Mouse (Mus musculus) forebrain, embryonic 10.5 days (tissue): ENCODE measurements around the gene Fen1. TPM values are rescaled to one million over a fixed set of nuclear protein-coding genes. Genes with fewer than 3 reads are reported as not detected.
A peak's percentile ranks its signal among the peaks of the same experiment; 100 is the strongest.

Experiments used
- DNase-seq: peaks from one replicate; pipeline ENCODE4 v3.0.0-alpha.2; 2017; ENCODE audit warnings: low spot score; ENCODE audit errors: extremely low spot score
- H3K27ac ChIP-seq: fragments of 300-500 bp; sonication (generic); 2 replicates; pipeline ENCODE4 v1.5.1; 2016; ENCODE audit warnings: mild to moderate bottlenecking
- H3K27me3 ChIP-seq: fragments of 300-500 bp; sonication (generic); 2 replicates; pipeline ENCODE4 v1.6.1; 2016; ENCODE audit warnings: mild to moderate bottlenecking; ENCODE audit not compliant: poor library complexity, severe bottlenecking
- H3K36me3 ChIP-seq: fragments of 300-500 bp; sonication (generic); replicated peaks from 2 replicates; pipeline ENCODE4 v1.6.1; 2016; ENCODE audit warnings: mild to moderate bottlenecking, moderate library complexity
- H3K4me1 ChIP-seq: fragments of 300-500 bp; sonication (generic); 2 replicates; pipeline ENCODE4 v1.6.1; 2016
- H3K4me3 ChIP-seq: fragments of 300-500 bp; sonication (generic); 2 replicates; pipeline ENCODE4 v1.5.1; 2016; ENCODE audit warnings: mild to moderate bottlenecking, moderate library complexity
- H3K9me3 ChIP-seq: fragments of 300-500 bp; sonication (generic); 2 replicates; pipeline ENCODE4 v1.6.1; 2016; ENCODE audit warnings: mild to moderate bottlenecking, moderate library complexity
- WGBS: fragments of 180-500 bp; shearing (Covaris S2); methylation state at CpG from one replicate; pipeline ENCODE4 v1.1.7; 2016; 5-methylcytosine and 5-hydroxymethylcytosine counted together
- polyA plus RNA-seq: library from polyadenylated mRNA; unstranded; fragments of >200 nt; fragmentation: Nextera tagmentation; extraction: Ambion mirVana; gene quantifications from 2 replicates; pipeline ENCODE4 v1.2.1, GENCODE M21; 2016

Gene Fen1
- polyA plus RNA-seq, 1 experiment from 2014 or later, result 215 TPM

DNA sequence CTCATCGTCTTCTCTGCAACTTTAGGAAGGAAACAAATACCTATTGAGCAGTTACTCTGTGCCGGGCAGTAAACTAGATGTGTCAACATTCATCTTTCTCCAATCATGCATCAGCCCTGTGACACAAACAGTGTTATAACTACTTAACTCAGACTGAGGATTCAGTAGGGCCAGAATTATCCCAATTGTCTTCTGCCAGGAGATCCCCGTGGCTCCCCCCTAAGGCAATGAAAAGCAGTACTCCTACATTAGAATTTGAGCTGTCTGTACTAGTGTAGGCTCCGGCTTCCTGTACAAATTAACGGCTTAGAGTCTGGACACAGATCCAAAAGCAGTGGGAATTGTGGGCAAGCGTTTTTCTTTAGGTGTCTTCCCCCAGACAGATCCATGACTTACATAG, 1.1 kb upstream of the Fen1 start:
- 78% methylated on average over 6 of the region's 6 CpGs for WGBS
- Histone ChIP-seq H3K4me3 (peak overlapping the region; percentile 98), H3K9me3 (no peaks in the 10 kb centered on the region), H3K27me3 (no peaks in the 10 kb centered on the region), H3K36me3 (peaks cover 64% of the 10 kb centered on the region), H3K27ac (no peak overlapping the region), H3K4me1 (peaks cover 17% of the 10 kb centered on the region)
- DNase-seq, result no peak

- Histone ChIP-seq H3K27ac (peak overlapping the region; percentile 98), H3K36me3 (peaks cover 64% of the 10 kb centered on the region)
These were observed 640 bp upstream of the Fen1 start for GRCm38 (mm10) chr19:10204616-10205001.

DNA sequence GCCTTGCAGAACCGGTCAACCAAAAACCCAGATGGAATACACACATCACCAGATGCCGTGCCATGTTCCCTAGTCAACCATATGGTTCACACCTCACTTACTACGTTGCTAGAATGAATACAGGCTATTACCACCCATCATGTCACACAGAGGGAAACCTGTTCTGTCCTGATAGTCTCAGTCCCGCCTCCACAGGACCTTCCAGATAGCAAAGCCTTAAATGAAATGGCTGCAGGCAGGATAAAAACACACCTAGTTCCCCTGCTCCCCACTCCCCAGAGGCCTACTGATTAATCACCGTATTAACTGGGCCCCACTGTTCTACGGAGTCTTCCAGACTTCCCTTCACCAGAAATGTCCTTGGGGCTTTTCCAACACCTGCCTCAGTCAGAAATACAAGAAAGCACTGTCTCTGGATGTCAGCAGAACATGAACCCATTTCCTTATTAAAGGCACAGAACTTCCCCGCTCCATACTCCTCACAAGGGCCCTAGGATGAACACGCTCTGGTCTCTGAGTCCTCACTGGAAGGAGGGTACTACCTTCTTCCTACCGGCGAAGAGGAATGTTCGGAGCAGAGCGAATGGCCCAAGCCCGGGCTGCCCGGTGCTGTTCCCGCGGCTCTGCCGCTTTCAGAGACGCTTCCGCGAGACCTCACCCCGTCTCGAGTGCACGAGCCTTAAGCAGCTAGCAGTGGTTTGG, 672 bp downstream of the Fen1 start:
- peak overlapping the region; percentile 98 for H3K27ac ChIP-seq
- no peak for DNase-seq
- H3K4me1 ChIP-seq, result peaks cover 17% of the 10 kb centered on the region
- H3K36me3 ChIP-seq, result peaks cover 64% of the 10 kb centered on the region
- 3% methylated on average over 23 of the region's 23 CpGs for WGBS
- H3K4me3 ChIP-seq, result peak overlapping the region; percentile 98
- no peaks in the 10 kb centered on the region for H3K27me3 ChIP-seq
- no peaks in the 10 kb centered on the region for H3K9me3 ChIP-seq

More at GRCm38 (mm10) chr19:10204616-10205001, 640 bp upstream of the Fen1 start:
- Histone ChIP-seq H3K27me3 (no peaks in the 10 kb centered on the region), H3K4me3 (peak overlapping the region; percentile 98), H3K4me1 (peaks cover 17% of the 10 kb centered on the region), H3K9me3 (no peaks in the 10 kb centered on the region)
- 3% methylated on average over 5 of the region's 5 CpGs for WGBS
- no peak for DNase-seq

GRCm38 (mm10) chr19:10198723-10199122, 5.2 kb downstream of the Fen1 start:
- Histone ChIP-seq H3K9me3 (no peaks in the 10 kb centered on the region), H3K27me3 (no peaks in the 10 kb centered on the region), H3K36me3 (peaks cover 84% of the 10 kb centered on the region), H3K4me1 (peaks cover 8% of the 10 kb centered on the region), H3K27ac (no peak overlapping the region), H3K4me3 (no peak overlapping the region)
- peak; percentile 78 for DNase-seq
- 33% methylated on average over 3 of the region's 3 CpGs for WGBS

DNA sequence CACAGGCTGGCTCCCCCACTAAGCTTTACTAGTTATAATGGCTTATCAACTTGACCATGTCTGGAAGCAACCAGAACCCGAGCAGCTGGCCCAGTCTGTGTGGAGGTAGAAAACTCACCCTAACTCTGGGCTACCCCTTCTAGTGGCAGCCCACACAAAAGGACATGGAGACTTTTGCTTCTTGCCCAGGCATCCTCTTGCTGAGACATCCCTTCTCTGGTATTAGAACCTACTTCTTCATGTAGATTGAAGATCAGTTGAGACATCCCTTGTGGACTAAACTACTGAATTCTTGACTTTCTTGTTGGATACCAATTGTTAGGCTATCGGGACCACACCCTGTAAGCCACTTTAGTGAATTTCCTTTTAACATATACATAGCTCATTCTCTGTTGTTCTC, 5.7 kb downstream of the Fen1 start:
- peaks cover 88% of the 10 kb centered on the region for H3K36me3 ChIP-seq
- H3K27ac ChIP-seq, result no peak overlapping the region
- 82% methylated on average over 2 of the region's 2 CpGs for WGBS
- peaks cover 8% of the 10 kb centered on the region for H3K4me1 ChIP-seq
- H3K9me3 ChIP-seq, result no peaks in the 10 kb centered on the region
- no peak for DNase-seq
- H3K4me3 ChIP-seq, result no peak overlapping the region
- H3K27me3 ChIP-seq, result no peaks in the 10 kb centered on the region

- WGBS, result 90% methylated on average over 4 of the region's 4 CpGs
- H3K36me3 ChIP-seq, result peaks cover 99% of the 10 kb centered on the region
These were observed 6.8 kb downstream of the Fen1 start for GRCm38 (mm10) chr19:10197130-10197529.

GRCm38 (mm10) chr19:10195252-10195651, 8.7 kb downstream of the Fen1 start:
- no peak overlapping the region for H3K27ac ChIP-seq
- H3K36me3 ChIP-seq, result peaks cover 99% of the 10 kb centered on the region

More at GRCm38 (mm10) chr19:10197130-10197529, 6.8 kb downstream of the Fen1 start:
- Histone ChIP-seq H3K9me3 (no peaks in the 10 kb centered on the region), H3K27ac (no peak overlapping the region), H3K4me3 (no peak overlapping the region), H3K4me1 (no peaks in the 10 kb centered on the region), H3K27me3 (no peaks in the 10 kb centered on the region)
- no peak for DNase-seq

DNA sequence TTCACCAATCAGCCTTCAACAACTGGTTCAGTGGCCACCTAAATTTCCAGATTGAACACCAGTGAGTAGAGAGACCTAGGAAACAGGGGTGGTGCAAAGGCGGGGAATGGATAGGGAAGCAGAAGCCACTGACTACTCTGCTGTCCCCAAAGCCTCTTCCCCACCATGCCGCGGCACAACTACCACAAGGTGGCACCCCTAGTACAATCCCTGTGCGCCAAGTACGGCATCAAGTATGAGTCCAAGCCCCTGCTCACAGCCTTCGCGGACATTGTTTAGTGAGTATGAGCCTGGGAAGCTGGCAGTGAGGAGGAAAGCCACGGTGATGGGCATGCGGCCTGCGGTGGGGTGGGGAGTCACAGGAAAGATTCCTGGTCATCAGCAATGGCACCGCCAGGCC, 9.6 kb downstream of the Fen1 start:
- H3K4me3 ChIP-seq, result no peak overlapping the region
- no peak for DNase-seq
- H3K9me3 ChIP-seq, result no peaks in the 10 kb centered on the region
- H3K4me1 ChIP-seq, result peaks cover 5% of the 10 kb centered on the region; the same call in 1 of the 2 replicates
- 88% methylated on average over 11 of the region's 11 CpGs for WGBS
- H3K36me3 ChIP-seq, result peaks cover 99% of the 10 kb centered on the region
- H3K27me3 ChIP-seq, result no peaks in the 10 kb centered on the region
- H3K27ac ChIP-seq, result no peak overlapping the region

More at GRCm38 (mm10) chr19:10195252-10195651, 8.7 kb downstream of the Fen1 start:
- H3K27me3 ChIP-seq, result no peaks in the 10 kb centered on the region
- H3K4me3 ChIP-seq, result no peak overlapping the region
- DNase-seq, result no peak
- peaks cover 5% of the 10 kb centered on the region; the same call in 1 of the 2 replicates for H3K4me1 ChIP-seq
- no peaks in the 10 kb centered on the region for H3K9me3 ChIP-seq
- 91% methylated on average over 5 of the region's 5 CpGs for WGBS

DNA sequence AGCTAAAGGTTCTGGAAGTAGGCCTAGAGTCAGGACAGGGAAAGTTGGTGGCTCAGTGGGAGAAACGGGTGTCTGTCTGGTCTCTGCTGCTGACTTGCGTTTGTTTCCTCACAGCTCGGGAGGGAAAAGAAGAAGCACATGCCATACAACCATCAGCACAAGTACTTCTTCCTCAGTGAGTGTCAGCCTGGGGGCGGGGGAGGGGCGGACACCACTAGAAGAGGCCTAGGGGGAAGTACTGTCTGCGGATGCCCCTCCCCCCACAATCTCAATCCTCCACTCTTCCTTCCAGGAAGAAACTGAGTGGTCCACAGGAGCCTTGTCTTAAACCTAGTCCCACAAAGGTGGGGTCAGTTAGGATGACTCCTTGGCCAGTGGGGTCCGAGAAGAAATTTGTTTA, 12.6 kb downstream of the Fen1 start:
- DNase-seq, result no peak
- Histone ChIP-seq H3K27ac (no peak overlapping the region), H3K9me3 (no peaks in the 10 kb centered on the region), H3K4me3 (no peak overlapping the region), H3K4me1 (peaks cover 12% of the 10 kb centered on the region), H3K36me3 (peaks cover 100% of the 10 kb centered on the region), H3K27me3 (no peaks in the 10 kb centered on the region)
- 82% methylated on average over 7 of the region's 7 CpGs for WGBS

- Histone ChIP-seq H3K36me3 (peaks cover 100% of the 10 kb centered on the region), H3K9me3 (no peaks in the 10 kb centered on the region), H3K27ac (no peak overlapping the region), H3K27me3 (no peaks in the 10 kb centered on the region), H3K4me1 (peaks cover 15% of the 10 kb centered on the region), H3K4me3 (no peak overlapping the region)
- 62% methylated on average over 2 of the region's 2 CpGs for WGBS
- DNase-seq, result peak; percentile 67
These were observed 13.2 kb downstream of the Fen1 start for GRCm38 (mm10) chr19:10190796-10191195.

GRCm38 (mm10) chr19:10189940-10190339, 14.0 kb downstream of the Fen1 start:
- peaks cover 100% of the 10 kb centered on the region for H3K36me3 ChIP-seq
- DNase-seq, result no peak

DNA sequence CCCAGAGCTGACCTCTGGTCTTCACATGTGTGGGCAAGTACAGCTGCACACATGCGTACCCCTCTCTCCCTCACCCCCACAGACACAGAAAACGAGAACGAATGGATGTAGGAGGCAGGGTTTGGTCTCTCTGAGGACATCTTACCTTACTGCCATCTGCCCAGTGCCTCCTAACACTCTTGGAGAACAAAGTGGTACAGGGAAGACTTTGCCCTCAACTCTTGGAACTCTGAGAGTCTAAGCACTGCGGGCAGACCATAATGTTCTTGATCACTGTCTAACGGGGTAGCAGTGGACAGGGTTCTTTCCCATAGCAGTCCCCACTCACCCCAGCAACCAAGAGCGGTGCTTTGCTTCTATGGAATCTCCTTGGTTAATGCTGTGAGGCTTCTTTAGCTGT, 14.9 kb downstream of the Fen1 start:
- 94% methylated on average over 6 of the region's 6 CpGs for WGBS
- no peaks in the 10 kb centered on the region for H3K9me3 ChIP-seq
- DNase-seq, result no peak
- no peak overlapping the region for H3K27ac ChIP-seq
- no peak overlapping the region for H3K4me3 ChIP-seq
- H3K36me3 ChIP-seq, result peaks cover 97% of the 10 kb centered on the region
- peaks cover 33% of the 10 kb centered on the region for H3K4me1 ChIP-seq
- H3K27me3 ChIP-seq, result no peaks in the 10 kb centered on the region

More at GRCm38 (mm10) chr19:10189940-10190339, 14.0 kb downstream of the Fen1 start:
- Histone ChIP-seq H3K4me3 (no peak overlapping the region), H3K27me3 (no peaks in the 10 kb centered on the region), H3K27ac (no peak overlapping the region), H3K9me3 (no peaks in the 10 kb centered on the region), H3K4me1 (peaks cover 24% of the 10 kb centered on the region)
- WGBS, result 94% methylated on average over 8 of the region's 8 CpGs

DNA sequence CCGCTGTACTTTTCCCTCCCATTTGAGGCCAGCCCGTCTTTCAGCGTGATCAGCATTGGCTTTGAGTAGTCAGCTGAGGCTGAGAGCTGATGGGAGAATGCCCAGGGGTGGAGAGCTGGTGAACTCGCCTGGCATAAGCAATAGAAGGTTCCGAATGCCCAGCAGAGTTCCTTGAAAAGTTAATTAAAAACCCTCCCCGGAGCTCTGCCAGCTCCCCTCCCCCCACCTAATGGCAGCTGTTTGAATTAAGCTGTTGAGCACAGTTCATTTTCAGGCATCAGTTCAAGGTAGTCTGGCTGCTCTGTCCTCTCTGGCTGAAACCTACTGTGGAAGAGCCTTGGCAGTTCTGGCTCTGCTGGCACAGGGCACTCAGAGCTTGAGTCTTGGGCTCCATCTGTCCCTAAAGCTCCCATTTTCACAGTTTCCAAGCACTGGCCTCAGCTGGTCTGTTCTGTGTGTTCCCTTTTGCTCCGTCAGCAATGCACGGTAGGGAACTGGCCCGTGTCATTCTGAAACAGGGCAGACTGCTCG, 15.6 kb downstream of the Fen1 start:
- Histone ChIP-seq H3K27ac (no peak overlapping the region), H3K36me3 (peaks cover 90% of the 10 kb centered on the region), H3K9me3 (no peaks in the 10 kb centered on the region), H3K27me3 (no peaks in the 10 kb centered on the region), H3K4me3 (no peak overlapping the region), H3K4me1 (peaks cover 40% of the 10 kb centered on the region)
- 80% methylated on average over 10 of the region's 10 CpGs for WGBS
- no peak for DNase-seq
